Mouse (Mus musculus): Measurements from ENCODE around the gene Ipo13. TPM values are rescaled to one million over a fixed set of nuclear protein-coding genes. Genes with fewer than 3 reads are reported as not detected.
A peak's percentile ranks its signal among the peaks of the same experiment; 100 is the strongest.

Gene Ipo13
- polyA plus RNA-seq, 1 experiment from 2014 or later: 44.2 TPM

GRCm38 (mm10) chr4:117904761-117905160, 10.0 kb downstream of the Ipo13 start:
- no peak for DNase-seq

DNA sequence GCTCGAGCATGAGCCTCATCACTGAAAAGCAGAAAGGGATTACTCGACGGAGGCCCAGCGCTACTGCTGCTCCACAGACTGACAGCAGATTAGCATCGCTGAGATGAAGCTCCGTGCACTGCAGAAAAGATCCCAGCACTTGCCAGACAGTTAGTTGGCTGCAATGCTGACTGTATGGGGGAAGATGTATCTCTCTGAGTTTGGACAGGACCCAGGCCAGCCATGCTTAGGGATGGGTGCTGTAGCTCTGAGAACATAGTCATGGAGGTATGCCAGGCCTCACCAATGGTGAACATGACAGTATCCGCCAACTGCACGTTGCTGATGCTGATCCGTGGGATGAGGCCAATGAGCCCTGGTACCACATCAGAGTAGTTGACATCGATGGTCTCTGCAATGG, 10.7 kb downstream of the Ipo13 start:
- Histone ChIP-seq H3K27ac (ENCODE audit: low read depth) (no peak overlapping the region), H3K9me3 (ENCODE audit: low read depth, low read length) (no peaks in the 10 kb centered on the region), H3K9ac (no peak overlapping the region), H3K27me3 (ENCODE audit: insufficient read depth, low read length) (no peaks in the 10 kb centered on the region), H3K4me3 (ENCODE audit: low read depth, low read length) (no peak overlapping the region), H3K4me1 (ENCODE audit: insufficient read depth) (0 out of 2 replicates have a peak, but pooled peaks cover 3% of the 10 kb centered on the region), H3K36me3 (ENCODE audit: insufficient read depth) (peaks cover 83% of the 10 kb centered on the region), H3K4me2 (no peak overlapping the region)
- DNase-seq: no peak
- TF ChIP-seq CTCF (IDR thresholded peaks at IDR 0.05; ENCODE audit: low read depth): no peak
- ATAC-seq (ENCODE audit: insufficient read depth): no peak
- 85% methylated on average over 10 of the region's 10 CpGs for WGBS

More at GRCm38 (mm10) chr4:117904761-117905160, 10.0 kb downstream of the Ipo13 start:
- Histone ChIP-seq H3K9ac (no peak overlapping the region), H3K9me3 (ENCODE audit: low read depth, low read length) (no peaks in the 10 kb centered on the region), H3K4me1 (ENCODE audit: insufficient read depth) (0 out of 2 replicates have a peak, but pooled peaks cover 3% of the 10 kb centered on the region), H3K27ac (ENCODE audit: low read depth) (no peak overlapping the region), H3K27me3 (ENCODE audit: insufficient read depth, low read length) (no peaks in the 10 kb centered on the region), H3K4me2 (no peak overlapping the region), H3K4me3 (ENCODE audit: low read depth, low read length) (no peak overlapping the region), H3K36me3 (ENCODE audit: insufficient read depth) (peaks cover 77% of the 10 kb centered on the region)
- TF ChIP-seq CTCF (IDR thresholded peaks at IDR 0.05; ENCODE audit: low read depth): no peak
- no peak for ATAC-seq (ENCODE audit: insufficient read depth)
- WGBS: 87% methylated on average over 8 of the region's 8 CpGs

DNA sequence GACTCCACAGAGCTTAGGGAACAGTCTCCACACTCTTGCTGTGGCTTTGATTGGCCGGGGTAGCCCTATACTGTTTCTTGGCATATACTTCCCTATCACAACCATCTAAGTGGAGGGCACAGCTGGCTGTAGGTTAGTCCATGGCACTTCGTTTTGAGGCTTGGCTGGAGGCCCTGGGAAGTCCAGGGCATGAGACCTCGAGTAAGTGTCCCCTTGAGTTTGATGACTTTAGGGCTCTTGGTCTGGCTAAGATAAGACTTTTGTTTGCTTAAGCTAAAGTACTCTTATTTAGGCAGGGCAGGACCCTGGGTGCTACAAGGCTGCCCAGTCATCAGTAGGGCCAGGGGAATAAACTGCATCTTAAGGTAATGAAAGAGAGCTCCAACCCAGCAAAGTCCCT, 16.7 kb downstream of the Ipo13 start:
- Histone ChIP-seq H3K4me2 (no peak overlapping the region), H3K9ac (no peak overlapping the region), H3K27ac (ENCODE audit: low read depth) (no peak overlapping the region), H3K4me3 (ENCODE audit: low read depth, low read length) (no peak overlapping the region), H3K27me3 (ENCODE audit: insufficient read depth, low read length) (no peaks in the 10 kb centered on the region), H3K9me3 (ENCODE audit: low read depth, low read length) (no peaks in the 10 kb centered on the region), H3K4me1 (ENCODE audit: insufficient read depth) (no peaks in the 10 kb centered on the region), H3K36me3 (ENCODE audit: insufficient read depth) (peaks cover 84% of the 10 kb centered on the region)
- ATAC-seq (ENCODE audit: insufficient read depth): no peak
- no peak for TF ChIP-seq CTCF (IDR thresholded peaks at IDR 0.05; ENCODE audit: low read depth)
- 73% methylated on average over 3 of the region's 3 CpGs for WGBS
- no peak for DNase-seq

- no peaks in the 10 kb centered on the region for H3K4me1 ChIP-seq (ENCODE audit: insufficient read depth)
- no peak overlapping the region for H3K27ac ChIP-seq (ENCODE audit: low read depth)
- no peak overlapping the region for H3K4me3 ChIP-seq (ENCODE audit: low read depth, low read length)
- no peak overlapping the region for H3K9ac ChIP-seq
- ATAC-seq (ENCODE audit: insufficient read depth) (no peak), DNase-seq (no peak)
- no peaks in the 10 kb centered on the region for H3K27me3 ChIP-seq (ENCODE audit: insufficient read depth, low read length)
- WGBS: 95% methylated on average over 6 of the region's 6 CpGs
- H3K9me3 ChIP-seq (ENCODE audit: low read depth, low read length): no peaks in the 10 kb centered on the region
- H3K36me3 ChIP-seq (ENCODE audit: insufficient read depth): peaks cover 63% of the 10 kb centered on the region
- no peak overlapping the region for H3K4me2 ChIP-seq
- TF ChIP-seq CTCF (IDR thresholded peaks at IDR 0.05; ENCODE audit: low read depth): no peak
These were observed 18.8 kb downstream of the Ipo13 start for GRCm38 (mm10) chr4:117896031-117896430.

GRCm38 (mm10) chr4:117895339-117895738, 19.5 kb downstream of the Ipo13 start:
- TF ChIP-seq CTCF (IDR thresholded peaks at IDR 0.05; ENCODE audit: low read depth): no peak
- H3K9ac ChIP-seq: no peak overlapping the region
- H3K27ac ChIP-seq (ENCODE audit: low read depth): no peak overlapping the region
- ATAC-seq (ENCODE audit: insufficient read depth) (no peak), DNase-seq (no peak)
- no peak overlapping the region for H3K4me2 ChIP-seq
- H3K4me1 ChIP-seq (ENCODE audit: insufficient read depth): no peaks in the 10 kb centered on the region
- H3K36me3 ChIP-seq (ENCODE audit: insufficient read depth): peaks cover 56% of the 10 kb centered on the region
- no peak overlapping the region for H3K4me3 ChIP-seq (ENCODE audit: low read depth, low read length)
- H3K9me3 ChIP-seq (ENCODE audit: low read depth, low read length): no peaks in the 10 kb centered on the region
- 81% methylated on average over 7 of the region's 7 CpGs for WGBS
- no peaks in the 10 kb centered on the region for H3K27me3 ChIP-seq (ENCODE audit: insufficient read depth, low read length)

DNA sequence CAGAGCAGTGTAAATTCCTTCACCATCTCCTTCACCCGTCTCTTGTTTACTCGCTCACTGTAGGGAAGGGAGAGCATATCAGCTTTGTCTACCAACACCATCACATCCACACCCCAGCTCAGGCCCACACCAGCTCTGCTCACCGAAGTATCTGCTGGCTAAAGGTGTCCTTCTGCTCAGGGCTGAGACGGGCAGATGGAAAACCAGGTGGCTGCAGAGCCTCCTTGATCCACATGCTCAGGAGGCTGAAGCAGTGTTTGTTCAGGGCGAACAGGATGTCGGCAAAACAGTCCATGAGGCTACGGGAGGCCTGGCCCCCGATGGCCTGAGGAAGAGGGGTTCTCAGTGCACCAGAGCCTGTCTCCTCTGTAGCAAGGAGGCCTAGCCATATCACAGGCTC, 20.2 kb downstream of the Ipo13 start:
- 81% methylated on average over 8 of the region's 8 CpGs for WGBS
- TF ChIP-seq CTCF (IDR thresholded peaks at IDR 0.05; ENCODE audit: low read depth): no peak
- H3K36me3 ChIP-seq (ENCODE audit: insufficient read depth): peaks cover 55% of the 10 kb centered on the region

DNA sequence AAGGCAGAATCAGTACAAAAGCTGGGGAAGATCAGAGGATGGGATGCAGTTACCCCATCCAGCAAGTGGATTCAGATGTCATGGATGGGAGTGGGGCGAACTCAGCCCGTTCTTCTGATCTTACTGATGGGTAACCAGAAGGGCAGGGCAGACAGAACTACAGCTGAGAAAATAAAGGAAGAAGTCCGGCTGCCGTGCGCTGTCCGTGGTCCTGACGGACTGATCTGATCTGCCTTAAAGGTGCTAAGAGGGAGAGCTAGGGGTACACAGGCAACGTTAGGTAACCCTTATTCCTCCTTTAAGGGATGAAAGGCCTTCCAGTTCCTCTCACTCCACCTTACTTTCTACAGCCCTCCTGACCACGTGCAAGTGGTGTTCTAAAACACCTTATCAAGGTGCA, 21.4 kb downstream of the Ipo13 start:
- Histone ChIP-seq H3K9me3 (ENCODE audit: low read depth, low read length) (no peaks in the 10 kb centered on the region), H3K4me2 (no peak overlapping the region), H3K9ac (no peak overlapping the region), H3K27me3 (ENCODE audit: insufficient read depth, low read length) (no peaks in the 10 kb centered on the region), H3K27ac (ENCODE audit: low read depth) (no peak overlapping the region), H3K4me1 (ENCODE audit: insufficient read depth) (no peaks in the 10 kb centered on the region), H3K36me3 (ENCODE audit: insufficient read depth) (peaks cover 48% of the 10 kb centered on the region), H3K4me3 (ENCODE audit: low read depth, low read length) (no peak overlapping the region)
- no peak for TF ChIP-seq CTCF (IDR thresholded peaks at IDR 0.05; ENCODE audit: low read depth)
- WGBS: 16% methylated on average over 9 of the region's 9 CpGs
- peak; percentile 87 for DNase-seq
- ATAC-seq (ENCODE audit: insufficient read depth): no peak

More for the DNA sequence above, 20.2 kb downstream of the Ipo13 start:
- H3K27me3 ChIP-seq (ENCODE audit: insufficient read depth, low read length): no peaks in the 10 kb centered on the region
- no peak overlapping the region for H3K4me2 ChIP-seq
- ATAC-seq (ENCODE audit: insufficient read depth): no peak
- H3K4me3 ChIP-seq (ENCODE audit: low read depth, low read length): no peak overlapping the region
- H3K4me1 ChIP-seq (ENCODE audit: insufficient read depth): no peaks in the 10 kb centered on the region
- no peak overlapping the region for H3K9ac ChIP-seq
- no peak for DNase-seq
- H3K9me3 ChIP-seq (ENCODE audit: low read depth, low read length): no peaks in the 10 kb centered on the region
- H3K27ac ChIP-seq (ENCODE audit: low read depth): no peak overlapping the region

DNA sequence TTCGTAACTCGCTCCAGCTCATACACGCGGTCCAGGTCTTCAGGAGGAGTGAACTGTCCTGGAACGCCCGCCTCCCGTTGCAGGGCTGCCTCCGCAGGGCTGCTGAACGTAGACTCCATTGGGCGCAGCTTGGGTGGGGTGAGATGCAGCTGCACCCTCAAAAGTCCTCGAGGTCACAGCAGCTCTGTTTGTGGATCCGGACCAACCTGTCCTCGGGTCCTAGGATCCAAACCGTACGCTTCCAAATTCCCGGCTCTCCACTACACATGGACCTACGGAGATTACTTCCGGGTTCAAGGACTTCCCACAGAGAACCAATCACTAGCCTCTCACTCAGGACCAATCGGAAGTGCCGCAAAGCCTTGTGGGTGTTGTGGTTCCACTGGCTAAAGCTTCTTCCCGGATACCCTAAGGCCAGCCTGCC, 23.0 kb downstream of the Ipo13 start, which contains the start of gene Dph2:
Gene Dph2 (minus strand): TSS at position 295 of the 424 bp plus-strand sequence.
- peak within 1 kb of the TSS; percentile 78 for H3K4me3 ChIP-seq (ENCODE audit: low read depth, low read length)
- peak within 1 kb of the TSS; percentile 52 for H3K9ac ChIP-seq
- H3K4me1 ChIP-seq (ENCODE audit: insufficient read depth): no peaks in the 10 kb centered on the region
- H3K27ac ChIP-seq (ENCODE audit: low read depth): no peak within 1 kb of the TSS
- ATAC-seq (ENCODE audit: insufficient read depth): peak; percentile 87
- H3K27me3 ChIP-seq (ENCODE audit: insufficient read depth, low read length): no peaks in the 10 kb centered on the region
- WGBS: under 1% methylated on average over 21 of the region's 21 CpGs
- peak within 1 kb of the TSS; percentile 78 for H3K4me2 ChIP-seq
- TF ChIP-seq CTCF (IDR thresholded peaks at IDR 0.05; ENCODE audit: low read depth): no peak
- peaks cover 34% of the 10 kb centered on the region for H3K36me3 ChIP-seq (ENCODE audit: insufficient read depth)
- DNase-seq: peak; percentile 94
- H3K9me3 ChIP-seq (ENCODE audit: low read depth, low read length): no peaks in the 10 kb centered on the region
